20 mouse cellular contexts compared by ENCODE assay signal in genomic region chr19:47372044-47372443, GRCm38 (mm10).
DNase-seq lines count a peak whose midpoint lies in the region; ATAC-seq and TF ChIP-seq lines count a peak whose summit lies in the region.
"Had no signal": no experiment of that assay in that cellular context is flagged by ENCODE, and none has a peak within 500 bp of the region (broad histone marks: within the 10 kb centered on the region; RNA-seq: fewer than 3 reads in every experiment).

No protein-coding gene starts in this region.

- TF ChIP-seq CTCF in heart, adult 2 months (IDR thresholded peaks at IDR 0.05): peak; percentile 41
- peak; percentile 40 for TF ChIP-seq CTCF in liver, postnatal 0 days (IDR thresholded peaks at IDR 0.05; ENCODE audit: low read depth)
- TF ChIP-seq CTCF in E14TG2a.4 (conservative IDR thresholded peaks at IDR 0.05; ENCODE audit: low read length): peak; percentile 44
- TF ChIP-seq CTCF in brain, embryonic 14.5 days (IDR thresholded peaks at IDR 0.05; ENCODE audit: borderline replicate concordance, extremely low read depth, insufficient read depth, insufficient read length): peak; percentile 6; the same call in 1 of the 2 replicates

- no peaks in the 10 kb centered on the region for H3K27me3 ChIP-seq in heart, adult 2 months (ENCODE audit: control insufficient read depth, insufficient read depth, low read length)
- H3K27me3 ChIP-seq in heart, embryonic 12.5 days (replicated peaks): no peaks in the 10 kb centered on the region
- H3K27me3 ChIP-seq in liver, postnatal 0 days (ENCODE audit: insufficient read depth, low read length): no peaks in the 10 kb centered on the region
- no peaks in the 10 kb centered on the region for H3K27me3 ChIP-seq in E14TG2a.4 (ENCODE audit: insufficient read depth, low read length)
- H3K27me3 ChIP-seq: embryonic facial prominence, embryonic 12.5 days; hindbrain, embryonic 12.5 days; intestine, embryonic 15.5 days; midbrain, embryonic 12.5 days; neural tube, embryonic 13.5 days had no signal

- peaks cover 2% of the 10 kb centered on the region for H3K79me2 ChIP-seq in heart, adult 2 months (replicated peaks; ENCODE audit: control insufficient read depth, insufficient read depth, low read length)

- H3K36me3 ChIP-seq in heart, adult 2 months (ENCODE audit: control insufficient read depth, insufficient read depth, low read length): no peaks in the 10 kb centered on the region
- peaks cover 10% of the 10 kb centered on the region for H3K36me3 ChIP-seq in heart, embryonic 12.5 days
- no peaks in the 10 kb centered on the region for H3K36me3 ChIP-seq in liver, postnatal 0 days (replicated peaks; ENCODE audit: insufficient read depth, low read length)
- H3K36me3 ChIP-seq in E14TG2a.4 (ENCODE audit: insufficient read depth, low read length): no peaks in the 10 kb centered on the region
- H3K36me3 ChIP-seq: embryonic facial prominence, embryonic 12.5 days; hindbrain, embryonic 12.5 days; intestine, embryonic 15.5 days; midbrain, embryonic 12.5 days; neural tube, embryonic 13.5 days had no signal

- no peak for DNase-seq in heart, adult 2 months
- DNase-seq in liver, postnatal 0 days: no peak
- no peak for DNase-seq in liver
- no peak for DNase-seq in brain, embryonic 14.5 days (ENCODE audit: low read depth)
- DNase-seq in cerebellum, adult 18-20 months: no peak
- DNase-seq in frontal cortex, postnatal 14 days (ENCODE audit: low spot score in 2 of 2): no peak
- DNase-seq: adrenal gland, adult 8-10 months; cerebellum, adult 9-11 months; heart, postnatal 14 days; thymus, postnatal 36 days had no signal

- intact Hi-C loops in heart, adult 2 months (cut with DNase I): no loop called here

- WGBS in heart, adult 2 months: 71% methylated on average over 5 of the region's 5 CpGs
- 67% methylated on average over 5 of the region's 5 CpGs for WGBS in heart, embryonic 12.5 days
- 73% methylated on average over 5 of the region's 5 CpGs for WGBS in liver, postnatal 0 days (ENCODE audit: insufficient replicate concordance)

- no peak overlapping the region for H3K9ac ChIP-seq in heart, adult 2 months (ENCODE audit: low read depth, low read length)
- H3K9ac ChIP-seq in heart, embryonic 12.5 days: no peak overlapping the region
- no peak overlapping the region for H3K9ac ChIP-seq in liver, postnatal 0 days (replicated peaks)
- H3K9ac ChIP-seq: embryonic facial prominence, embryonic 12.5 days; hindbrain, embryonic 12.5 days; intestine, embryonic 15.5 days; midbrain, embryonic 12.5 days; neural tube, embryonic 13.5 days had no signal

- H3K4me2 ChIP-seq in heart, embryonic 12.5 days: no peak overlapping the region
- no peak overlapping the region for H3K4me2 ChIP-seq in liver, postnatal 0 days (ENCODE audit: low read depth, low read length)
- H3K4me2 ChIP-seq: embryonic facial prominence, embryonic 12.5 days; heart, embryonic 11.5 days; hindbrain, embryonic 12.5 days; intestine, embryonic 15.5 days; midbrain, embryonic 12.5 days; neural tube, embryonic 13.5 days had no signal

- H3K4me1 ChIP-seq in heart, adult 2 months (ENCODE audit: control insufficient read depth, insufficient read depth, low read length): no peaks in the 10 kb centered on the region; the same call in none of the 2 replicates
- peaks cover 32% of the 10 kb centered on the region for H3K4me1 ChIP-seq in heart, embryonic 12.5 days (replicated peaks)
- no peaks in the 10 kb centered on the region for H3K4me1 ChIP-seq in liver, postnatal 0 days (ENCODE audit: insufficient read depth)
- H3K4me1 ChIP-seq in E14TG2a.4 (replicated peaks; ENCODE audit: low read depth, low read length): peaks cover 57% of the 10 kb centered on the region
- H3K4me1 ChIP-seq: embryonic facial prominence, embryonic 12.5 days had no signal

- H3K9me3 ChIP-seq in heart, embryonic 12.5 days (replicated peaks): no peaks in the 10 kb centered on the region
- no peaks in the 10 kb centered on the region for H3K9me3 ChIP-seq in liver, postnatal 0 days (ENCODE audit: low read length)
- H3K9me3 ChIP-seq in E14TG2a.4 (ENCODE audit: low read length): no peaks in the 10 kb centered on the region
- H3K9me3 ChIP-seq: embryonic facial prominence, embryonic 12.5 days; hindbrain, embryonic 12.5 days; intestine, embryonic 15.5 days; midbrain, embryonic 12.5 days; neural tube, embryonic 13.5 days had no signal

- H3K27ac ChIP-seq in heart, adult 2 months: no peak overlapping the region
- H3K27ac ChIP-seq in heart, embryonic 12.5 days (ENCODE audit: poor library complexity, severe bottlenecking): no peak overlapping the region
- H3K27ac ChIP-seq in liver, postnatal 0 days (ENCODE audit: low read depth): no peak overlapping the region
- H3K27ac ChIP-seq: embryonic facial prominence, embryonic 12.5 days; hindbrain, embryonic 12.5 days; intestine, embryonic 15.5 days; midbrain, embryonic 12.5 days; neural tube, embryonic 13.5 days had no signal

- no peak for ATAC-seq in heart, embryonic 12.5 days (ENCODE audit: insufficient number of reproducible peaks, low FRiP score)
- ATAC-seq in liver, postnatal 0 days: no peak
- ATAC-seq: forebrain, embryonic 14.5 days; intestine, embryonic 15.5 days had no signal

- TF ChIP-seq POLR2A in heart, adult 2 months (IDR thresholded peaks at IDR 0.05; ENCODE audit: insufficient read depth, low read depth, low read length): no peak
- TF ChIP-seq POLR2A in brain, embryonic 14.5 days (IDR thresholded peaks at IDR 0.05; ENCODE audit: borderline replicate concordance, extremely low read depth, insufficient read depth, insufficient read length, poor library complexity, severe bottlenecking): no peak

- no peak overlapping the region for H3K4me3 ChIP-seq in heart, adult 2 months
- H3K4me3 ChIP-seq in heart, embryonic 12.5 days: no peak overlapping the region
- no peak overlapping the region for H3K4me3 ChIP-seq in liver, postnatal 0 days (ENCODE audit: low read depth, low read length)
- H3K4me3 ChIP-seq in E14TG2a.4 (replicated peaks; ENCODE audit: low read length): no peak overlapping the region
- H3K4me3 ChIP-seq: embryonic facial prominence, embryonic 12.5 days; erythroblast, embryonic 14.5 days; hindbrain, embryonic 12.5 days; intestine, embryonic 15.5 days; midbrain, embryonic 12.5 days; neural tube, embryonic 13.5 days had no signal

- no peak for TF ChIP-seq EP300 in heart, adult 2 months (IDR thresholded peaks at IDR 0.05; ENCODE audit: insufficient read depth, low read depth, low read length)
- no peak for TF ChIP-seq EP300 in liver, postnatal 0 days (IDR thresholded peaks at IDR 0.05; ENCODE audit: low read depth)
